Mouse (Mus musculus): Measurements from ENCODE around the gene Gm20388. TPM values are rescaled to one million over a fixed set of nuclear protein-coding genes. Genes with fewer than 3 reads are reported as not detected.

Gm20388 gene
- total and polyA plus RNA-seq, 3 experiments = 0.02 to 0.05 TPM; not detected in 1

GRCm38 (mm10) chr8:120843084-120843483 is 932.4 kb downstream of the Gm20388 start:
- ATAC-seq (ENCODE audit: extremely low read depth, insufficient number of reproducible peaks, low FRiP score, poor library complexity, severe bottlenecking) (no peak), DNase-seq (ENCODE audit: low spot score) (no peak)
- Histone ChIP-seq H3K4me1 (ENCODE audit: insufficient read depth, low read depth, low read length) (no peaks in the 10 kb centered on the region), H3K27me3 (ENCODE audit: insufficient read depth, low read length) (no peaks in the 10 kb centered on the region), H3K9me3 (replicated peaks) (peaks cover 85% of the 10 kb centered on the region), H3K36me3 (replicated peaks) (no peaks in the 10 kb centered on the region), H3K4me3 (ENCODE audit: low read depth, low read length) (no peak overlapping the region)
- TF ChIP-seq POLR2AphosphoS5 (IDR thresholded peaks at IDR 0.05; ENCODE audit: insufficient replicate concordance, low read depth, low read length) (no peak), GATA1 (IDR thresholded peaks at IDR 0.05; ENCODE audit: borderline replicate concordance, low read length) (no peak), GATA2 (IDR thresholded peaks at IDR 0.05; ENCODE audit: borderline replicate concordance, low read depth, low read length) (no peak), TAL1 (conservative IDR thresholded peaks at IDR 0.05; ENCODE audit: low read depth, low read length) (no peak), CTCF (IDR thresholded peaks at IDR 0.05; ENCODE audit: low read depth, low read length) (no peak)

- ATAC-seq (ENCODE audit: extremely low read depth, insufficient number of reproducible peaks, low FRiP score, poor library complexity, severe bottlenecking) = no peak
- no peak for TF ChIP-seq POLR2AphosphoS5 (IDR thresholded peaks at IDR 0.05; ENCODE audit: insufficient replicate concordance, low read depth, low read length)
- no peak for TF ChIP-seq GATA2 (IDR thresholded peaks at IDR 0.05; ENCODE audit: borderline replicate concordance, low read depth, low read length)
- no peak for TF ChIP-seq TAL1 (conservative IDR thresholded peaks at IDR 0.05; ENCODE audit: low read depth, low read length)
- no peak for TF ChIP-seq GATA1 (IDR thresholded peaks at IDR 0.05; ENCODE audit: borderline replicate concordance, low read length)
- no peak for TF ChIP-seq CTCF (IDR thresholded peaks at IDR 0.05; ENCODE audit: low read depth, low read length)
- H3K27me3 ChIP-seq (ENCODE audit: insufficient read depth, low read length) = no peaks in the 10 kb centered on the region
- no peaks in the 10 kb centered on the region for H3K4me1 ChIP-seq (ENCODE audit: insufficient read depth, low read depth, low read length)
- H3K4me3 ChIP-seq (ENCODE audit: low read depth, low read length) = no peak overlapping the region
- H3K36me3 ChIP-seq (replicated peaks) = no peaks in the 10 kb centered on the region
- peaks cover 93% of the 10 kb centered on the region for H3K9me3 ChIP-seq (replicated peaks)
- DNase-seq (ENCODE audit: low spot score) = no peak
Observed at GRCm38 (mm10) chr8:120846018-120846417, 935.4 kb downstream of the Gm20388 start.

GRCm38 (mm10) chr8:120847279-120847678 is 936.6 kb downstream of the Gm20388 start:
- no peak for DNase-seq (ENCODE audit: low spot score)
- Histone ChIP-seq H3K9me3 (replicated peaks) (peaks cover 93% of the 10 kb centered on the region), H3K4me3 (ENCODE audit: low read depth, low read length) (no peak overlapping the region), H3K27me3 (ENCODE audit: insufficient read depth, low read length) (no peaks in the 10 kb centered on the region), H3K4me1 (ENCODE audit: insufficient read depth, low read depth, low read length) (no peaks in the 10 kb centered on the region), H3K36me3 (replicated peaks) (no peaks in the 10 kb centered on the region)
- ATAC-seq (ENCODE audit: extremely low read depth, insufficient number of reproducible peaks, low FRiP score, poor library complexity, severe bottlenecking) = no peak
- TF ChIP-seq GATA2 (IDR thresholded peaks at IDR 0.05; ENCODE audit: borderline replicate concordance, low read depth, low read length) = no peak
- TF ChIP-seq POLR2AphosphoS5 (IDR thresholded peaks at IDR 0.05; ENCODE audit: insufficient replicate concordance, low read depth, low read length) = no peak
- TF ChIP-seq GATA1 (IDR thresholded peaks at IDR 0.05; ENCODE audit: borderline replicate concordance, low read length) = no peak
- no peak for TF ChIP-seq TAL1 (conservative IDR thresholded peaks at IDR 0.05; ENCODE audit: low read depth, low read length)
- TF ChIP-seq CTCF (IDR thresholded peaks at IDR 0.05; ENCODE audit: low read depth, low read length) = no peak

- no peak for TF ChIP-seq CTCF (IDR thresholded peaks at IDR 0.05; ENCODE audit: low read depth, low read length)
- TF ChIP-seq TAL1 (conservative IDR thresholded peaks at IDR 0.05; ENCODE audit: low read depth, low read length) = no peak
- TF ChIP-seq POLR2AphosphoS5 (IDR thresholded peaks at IDR 0.05; ENCODE audit: insufficient replicate concordance, low read depth, low read length) = no peak
- TF ChIP-seq GATA1 (IDR thresholded peaks at IDR 0.05; ENCODE audit: borderline replicate concordance, low read length) = no peak
- TF ChIP-seq GATA2 (IDR thresholded peaks at IDR 0.05; ENCODE audit: borderline replicate concordance, low read depth, low read length) = no peak
- Histone ChIP-seq H3K36me3 (replicated peaks) (no peaks in the 10 kb centered on the region), H3K27me3 (ENCODE audit: insufficient read depth, low read length) (no peaks in the 10 kb centered on the region), H3K9me3 (replicated peaks) (peaks cover 93% of the 10 kb centered on the region), H3K4me3 (ENCODE audit: low read depth, low read length) (no peak overlapping the region), H3K4me1 (ENCODE audit: insufficient read depth, low read depth, low read length) (no peaks in the 10 kb centered on the region)
- no peak for DNase-seq (ENCODE audit: low spot score)
- no peak for ATAC-seq (ENCODE audit: extremely low read depth, insufficient number of reproducible peaks, low FRiP score, poor library complexity, severe bottlenecking)
Observed at GRCm38 (mm10) chr8:120847735-120848134, 937.1 kb downstream of the Gm20388 start.

GRCm38 (mm10) chr8:120848434-120848833 is 937.8 kb downstream of the Gm20388 start:
- TF ChIP-seq CTCF (IDR thresholded peaks at IDR 0.05; ENCODE audit: low read depth, low read length) (no peak), POLR2AphosphoS5 (IDR thresholded peaks at IDR 0.05; ENCODE audit: insufficient replicate concordance, low read depth, low read length) (no peak), TAL1 (conservative IDR thresholded peaks at IDR 0.05; ENCODE audit: low read depth, low read length) (no peak), GATA1 (IDR thresholded peaks at IDR 0.05; ENCODE audit: borderline replicate concordance, low read length) (no peak), GATA2 (IDR thresholded peaks at IDR 0.05; ENCODE audit: borderline replicate concordance, low read depth, low read length) (no peak)
- Histone ChIP-seq H3K27me3 (ENCODE audit: insufficient read depth, low read length) (no peaks in the 10 kb centered on the region), H3K4me1 (ENCODE audit: insufficient read depth, low read depth, low read length) (no peaks in the 10 kb centered on the region), H3K9me3 (replicated peaks) (peaks cover 93% of the 10 kb centered on the region), H3K36me3 (replicated peaks) (no peaks in the 10 kb centered on the region), H3K4me3 (ENCODE audit: low read depth, low read length) (no peak overlapping the region)
- DNase-seq (ENCODE audit: low spot score) (no peak), ATAC-seq (ENCODE audit: extremely low read depth, insufficient number of reproducible peaks, low FRiP score, poor library complexity, severe bottlenecking) (no peak)

GRCm38 (mm10) chr8:120851411-120851810 is 940.8 kb downstream of the Gm20388 start:
- no peaks in the 10 kb centered on the region for H3K36me3 ChIP-seq (replicated peaks)
- H3K4me1 ChIP-seq (ENCODE audit: insufficient read depth, low read depth, low read length) = no peaks in the 10 kb centered on the region
- DNase-seq (ENCODE audit: low spot score) (no peak), ATAC-seq (ENCODE audit: extremely low read depth, insufficient number of reproducible peaks, low FRiP score, poor library complexity, severe bottlenecking) (no peak)
- no peak for TF ChIP-seq GATA1 (IDR thresholded peaks at IDR 0.05; ENCODE audit: borderline replicate concordance, low read length)
- TF ChIP-seq TAL1 (conservative IDR thresholded peaks at IDR 0.05; ENCODE audit: low read depth, low read length) = no peak
- no peak for TF ChIP-seq GATA2 (IDR thresholded peaks at IDR 0.05; ENCODE audit: borderline replicate concordance, low read depth, low read length)
- TF ChIP-seq POLR2AphosphoS5 (IDR thresholded peaks at IDR 0.05; ENCODE audit: insufficient replicate concordance, low read depth, low read length) = no peak
- no peak for TF ChIP-seq CTCF (IDR thresholded peaks at IDR 0.05; ENCODE audit: low read depth, low read length)
- no peaks in the 10 kb centered on the region for H3K27me3 ChIP-seq (ENCODE audit: insufficient read depth, low read length)
- no peak overlapping the region for H3K4me3 ChIP-seq (ENCODE audit: low read depth, low read length)
- peaks cover 94% of the 10 kb centered on the region for H3K9me3 ChIP-seq (replicated peaks)

Measured in G1E (cell line).